Mouse (Mus musculus): ENCODE measurements around the gene Dram1. TPM values are rescaled to one million over a fixed set of nuclear protein-coding genes. Genes with fewer than 3 reads are reported as not detected.

Gene Dram1
- total RNA-seq, 2 experiments from 2014 or later: 1.6 to 2.1 TPM

DNA sequence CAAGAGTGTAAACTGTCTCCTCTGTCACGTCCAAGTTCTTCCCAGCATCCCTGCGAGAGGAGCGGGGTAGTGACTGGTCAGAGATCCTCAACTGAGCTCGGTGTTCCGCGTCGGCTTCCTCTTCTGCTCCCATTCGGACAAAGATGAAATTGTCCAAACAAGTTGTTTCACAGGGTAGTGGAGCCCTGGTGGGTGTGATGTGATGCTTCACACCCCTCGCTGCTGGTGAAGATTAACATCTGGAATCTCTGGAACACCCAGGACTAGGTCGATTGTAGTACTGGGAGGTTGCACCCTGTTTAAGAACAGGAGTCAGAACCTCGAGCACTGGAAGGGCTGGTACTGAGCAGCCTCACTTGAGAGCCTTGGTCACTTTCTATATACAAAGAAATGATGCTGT lies 75.8 kb downstream of the Dram1 start:
- no peak for DNase-seq
- intact Hi-C loops (cut with DNase I): loop anchor here (10.0 kb wide), 1 partner anchor 448 kb away; the partner anchor contains the start of gene Igf1

DNA sequence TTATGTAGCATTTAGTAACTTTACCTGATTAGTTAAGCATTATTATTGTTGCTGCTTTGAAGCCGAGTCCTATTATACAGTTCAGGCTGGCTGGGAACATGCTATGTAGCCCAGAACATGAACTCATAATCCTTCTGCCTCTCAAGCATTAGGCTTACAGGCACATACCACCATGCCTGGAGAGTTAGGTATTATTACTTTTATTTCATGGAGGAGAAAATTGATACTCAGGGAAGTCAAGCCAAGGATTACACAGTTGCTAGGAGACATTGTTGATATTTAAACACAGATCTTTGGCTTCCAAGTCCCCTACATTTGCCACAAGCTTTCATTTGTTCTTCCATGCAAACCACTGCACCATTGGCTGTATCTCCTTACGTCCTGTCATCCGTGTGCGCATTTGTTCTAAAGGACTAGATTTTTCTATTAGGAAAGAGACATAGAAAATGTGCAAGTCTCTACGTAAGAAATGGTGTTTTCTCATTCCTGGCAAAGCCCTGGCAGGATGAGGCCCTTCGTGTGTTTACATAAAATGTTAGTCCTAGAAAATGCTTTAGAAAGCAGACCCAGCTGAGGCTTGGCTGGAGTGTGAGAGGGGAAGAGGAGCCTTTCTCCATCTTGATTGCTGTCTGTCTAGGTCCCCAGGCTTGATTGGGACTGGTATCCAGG lies 76.9 kb downstream of the Dram1 start:
- intact Hi-C loops (cut with DNase I): loop anchor here (10.0 kb wide), 1 partner anchor 447 kb away; the partner anchor contains the start of gene Igf1
- no peak for DNase-seq

DNA sequence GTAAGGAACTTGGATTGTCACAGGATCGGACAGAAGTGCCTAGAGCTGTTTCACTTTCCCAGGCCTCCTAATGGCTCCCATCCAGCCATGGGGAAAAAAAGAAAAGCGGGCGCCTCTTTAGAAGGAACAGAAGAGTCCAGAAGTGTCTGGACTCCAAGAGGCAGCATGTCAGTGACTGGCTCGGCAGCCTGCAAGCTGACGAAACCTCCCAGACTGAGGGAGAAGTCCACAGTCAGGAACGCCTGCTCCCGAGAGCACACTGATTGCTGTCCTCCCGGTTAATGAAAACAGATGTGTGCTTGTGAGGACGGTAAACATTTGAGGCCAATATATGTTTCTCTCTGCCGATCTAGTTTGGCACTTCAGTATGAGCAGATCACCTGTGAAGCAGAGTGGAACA lies 81.9 kb downstream of the Dram1 start:
- intact Hi-C loops (cut with DNase I): no loop called here
- DNase-seq: no peak

DNA sequence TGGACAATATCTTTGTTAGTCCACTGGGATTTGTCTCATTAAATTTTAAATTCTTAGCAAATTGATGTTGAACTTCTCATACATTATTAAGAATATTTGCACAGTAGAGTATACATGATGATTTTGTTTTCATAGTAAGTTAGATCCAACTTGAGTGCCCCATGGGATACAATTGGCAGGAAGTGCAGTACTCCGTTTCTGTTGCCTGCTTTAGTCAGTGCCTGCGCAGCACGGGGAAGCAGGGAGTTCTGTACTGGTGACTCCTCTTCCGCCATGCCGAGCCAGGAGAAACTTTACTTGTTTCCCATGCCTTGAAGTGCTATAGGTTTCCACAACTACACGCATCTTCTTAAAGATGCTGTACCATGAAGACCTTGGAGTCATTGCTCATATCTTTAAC lies 83.8 kb downstream of the Dram1 start:
- intact Hi-C loops (cut with DNase I): no loop called here
- no peak for DNase-seq

DNA sequence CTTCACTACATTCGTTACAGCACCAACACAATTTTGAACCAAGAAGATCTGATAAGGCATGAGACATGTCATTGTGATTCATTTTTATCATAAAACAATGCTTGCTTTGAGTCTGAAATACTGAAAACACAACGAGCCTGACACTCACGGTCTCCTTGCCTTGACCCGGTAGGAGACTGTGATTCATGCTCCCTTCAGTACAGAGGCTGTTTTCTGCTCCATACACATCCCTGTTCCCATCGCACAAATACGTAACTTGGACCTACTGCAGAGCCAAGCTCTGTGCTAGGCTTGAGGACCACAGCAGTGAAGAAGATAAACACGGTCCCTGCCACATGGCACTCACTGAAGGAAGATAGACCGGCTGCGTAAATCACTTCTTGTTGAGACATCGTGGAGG lies 90.8 kb downstream of the Dram1 start:
- intact Hi-C loops (cut with DNase I): no loop called here
- no peak for DNase-seq

DNA sequence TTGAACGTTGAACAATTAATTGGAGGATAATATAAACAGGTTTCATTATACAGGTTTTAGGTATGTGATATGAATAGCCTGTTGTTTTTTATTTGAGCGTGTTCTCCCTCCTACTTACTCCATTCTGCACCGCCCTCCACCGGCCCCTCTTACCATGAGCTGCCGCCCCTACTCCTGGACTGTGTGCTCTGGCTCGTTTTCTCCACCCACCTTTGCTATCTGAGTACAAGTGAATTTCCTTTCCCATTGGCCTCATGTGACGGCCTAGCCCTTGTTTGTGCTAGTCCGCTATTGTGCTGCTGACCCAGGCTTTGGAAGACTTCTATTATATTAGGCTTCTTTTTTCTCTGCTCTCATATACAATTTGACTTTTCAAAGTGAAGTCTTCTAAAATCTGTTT lies 91.6 kb downstream of the Dram1 start:
- no peak for DNase-seq
- intact Hi-C loops (cut with DNase I): no loop called here

DNA sequence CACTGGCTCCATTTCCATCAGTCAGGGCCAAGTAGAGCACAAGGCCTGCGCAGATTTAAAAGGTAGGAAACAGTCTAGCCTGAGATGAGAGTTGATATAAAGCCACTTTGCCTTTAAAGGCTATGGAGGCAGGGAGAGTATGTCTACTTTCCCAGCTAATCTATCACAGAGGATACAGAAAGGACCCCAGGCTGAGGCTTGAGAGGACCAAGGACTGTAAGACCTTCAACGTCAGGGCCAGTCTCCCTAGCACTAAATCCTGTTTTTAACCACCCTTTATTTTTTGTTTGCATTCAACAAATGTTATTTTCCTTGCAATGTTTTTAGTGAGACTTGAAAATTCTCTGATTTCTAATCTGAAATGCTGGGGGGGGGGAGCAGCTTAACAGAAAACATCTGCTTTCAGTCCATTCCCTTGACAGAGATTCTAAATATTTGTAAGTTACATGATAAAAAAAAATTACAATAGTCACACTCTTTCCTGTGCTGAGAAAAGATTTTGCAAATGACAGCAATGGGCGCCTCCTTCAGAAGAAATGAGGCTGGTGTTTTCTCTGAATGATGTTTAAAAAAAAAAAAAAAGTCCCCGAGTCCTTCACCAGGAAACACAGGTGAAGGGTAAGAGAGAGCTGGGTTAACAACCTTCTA lies 94.4 kb downstream of the Dram1 start:
- DNase-seq: no peak
- intact Hi-C loops (cut with DNase I): no loop called here

DNA sequence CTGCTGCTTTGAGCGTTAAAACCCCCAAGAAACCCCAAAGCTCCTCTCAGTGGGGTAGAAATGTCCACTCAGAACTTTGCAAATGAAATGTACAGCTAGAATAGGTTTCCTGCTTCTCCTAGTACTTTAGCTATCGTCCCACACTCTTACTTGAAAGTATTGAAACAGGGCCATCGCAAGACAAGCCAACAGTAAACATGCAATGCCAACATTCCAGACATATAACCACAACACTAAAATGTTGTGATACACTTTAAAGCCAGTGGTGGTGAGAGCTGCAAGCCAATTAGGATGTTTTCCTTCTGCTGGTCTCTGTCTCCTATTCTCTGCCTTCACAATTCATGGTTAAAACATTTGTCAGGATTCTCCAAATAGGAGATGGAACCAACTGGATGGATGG lies 97.2 kb downstream of the Dram1 start:
- DNase-seq: no peak
- intact Hi-C loops (cut with DNase I): no loop called here

DNA sequence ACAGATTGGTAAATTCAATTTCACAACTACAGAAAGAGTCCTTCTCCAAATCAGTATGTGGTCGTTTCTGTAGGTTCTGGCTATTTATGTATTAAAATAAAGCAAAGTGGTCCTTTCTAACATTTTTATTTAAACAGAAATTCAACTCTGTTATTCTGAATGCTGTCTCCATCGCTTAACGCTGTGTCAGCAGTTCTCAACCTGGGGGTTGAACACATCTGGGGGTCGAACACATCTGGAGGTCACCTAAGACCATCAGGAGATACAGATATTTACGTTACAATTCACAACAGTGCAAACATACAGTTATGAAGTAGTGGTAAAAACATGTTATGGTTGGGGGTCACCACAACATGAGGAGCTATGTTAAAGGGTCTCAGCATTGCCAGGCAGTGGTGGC lies 104.8 kb downstream of the Dram1 start:
- DNase-seq: no peak
- intact Hi-C loops (cut with DNase I): no loop called here

Other genes with a start within 250 kb of the Dram1 start
- 1 to 10 TPM; 3.9 to 4.3 TPM for gene Parpbp, start 232.1 kb downstream of the Dram1 start, total RNA-seq (2021)
- gene Nup37, start 232.1 kb downstream of the Dram1 start, total RNA-seq (2021): 10 to 100 TPM in 1 of 2 experiments, 1 to 10 TPM in 1; 9.2 to 11.0 TPM
- gene Washc3, start 178.0 kb downstream of the Dram1 start, total RNA-seq (2021): 10 to 100 TPM; 21.8 to 24.9 TPM
- 10 to 100 TPM; 95.3 to 97.6 TPM for gene Gnptab, start 52 bp upstream of the Dram1 start, total RNA-seq (2021)
- 1 to 10 TPM in 1 of 2 experiments, under 1 TPM in 1; 0.54 to 1.2 TPM for gene Sycp3, start 80.5 kb upstream of the Dram1 start, total RNA-seq (2021)
- gene Chpt1, start 125.0 kb upstream of the Dram1 start, total RNA-seq (2021): 10 to 100 TPM; 15.5 to 15.6 TPM
- 1 to 10 TPM in 1 of 2 experiments, under 1 TPM in 1; 0.81 to 1.3 TPM for gene Mybpc1, start 226.1 kb upstream of the Dram1 start, total RNA-seq (2021)